Mouse (Mus musculus): Measurements from ENCODE around the gene Erg. TPM values are rescaled to one million over a fixed set of nuclear protein-coding genes. Genes with fewer than 3 reads are reported as not detected.
A peak's percentile ranks its signal among the peaks of the same experiment; 100 is the strongest.

The Erg gene
- polyA plus RNA-seq, 1 experiment from 2014 or later, result 1.7 TPM

- ATAC-seq (ENCODE audit: low FRiP score), result no peak
- Histone ChIP-seq H3K36me3 (replicated peaks; ENCODE audit: control insufficient read depth, insufficient read depth) (no peaks in the 10 kb centered on the region), H3K4me2 (replicated peaks) (no peak overlapping the region), H3K4me3 (replicated peaks; ENCODE audit: low read length) (no peak overlapping the region), H3K4me1 (replicated peaks; ENCODE audit: control insufficient read depth, insufficient read depth, low read length) (no peaks in the 10 kb centered on the region), H3K9me3 (ENCODE audit: control insufficient read depth, low read length) (no peaks in the 10 kb centered on the region), H3K27me3 (ENCODE audit: control insufficient read depth, insufficient read depth, low read length) (no peaks in the 10 kb centered on the region), H3K9ac (no peak overlapping the region), H3K27ac (no peak overlapping the region)
- DNase-seq (ENCODE audit: low spot score), result no peak
- 93% methylated on average over 7 of the region's 7 CpGs for WGBS
These were observed 224.4 kb downstream of the Erg start for GRCm38 (mm10) chr16:95361950-95362349.

GRCm38 (mm10) chr16:95360940-95361489 is 225.4 kb downstream of the Erg start:
- Histone ChIP-seq H3K9ac (no peak overlapping the region), H3K4me3 (replicated peaks; ENCODE audit: low read length) (no peak overlapping the region), H3K27me3 (ENCODE audit: control insufficient read depth, insufficient read depth, low read length) (no peaks in the 10 kb centered on the region), H3K27ac (no peak overlapping the region), H3K4me2 (replicated peaks) (no peak overlapping the region), H3K9me3 (ENCODE audit: control insufficient read depth, low read length) (no peaks in the 10 kb centered on the region), H3K36me3 (replicated peaks; ENCODE audit: control insufficient read depth, insufficient read depth) (no peaks in the 10 kb centered on the region), H3K4me1 (replicated peaks; ENCODE audit: control insufficient read depth, insufficient read depth, low read length) (no peaks in the 10 kb centered on the region)
- WGBS, result 97% methylated on average over 18 of the region's 18 CpGs
- no peak for DNase-seq (ENCODE audit: low spot score)
- no peak for ATAC-seq (ENCODE audit: low FRiP score)

GRCm38 (mm10) chr16:95360214-95360850 is 226.1 kb downstream of the Erg start:
- Histone ChIP-seq H3K9ac (no peak overlapping the region), H3K4me3 (replicated peaks; ENCODE audit: low read length) (no peak overlapping the region), H3K9me3 (ENCODE audit: control insufficient read depth, low read length) (no peaks in the 10 kb centered on the region), H3K27ac (no peak overlapping the region), H3K4me2 (replicated peaks) (no peak overlapping the region), H3K36me3 (replicated peaks; ENCODE audit: control insufficient read depth, insufficient read depth) (no peaks in the 10 kb centered on the region), H3K4me1 (replicated peaks; ENCODE audit: control insufficient read depth, insufficient read depth, low read length) (no peaks in the 10 kb centered on the region), H3K27me3 (ENCODE audit: control insufficient read depth, insufficient read depth, low read length) (no peaks in the 10 kb centered on the region)
- DNase-seq (ENCODE audit: low spot score), result no peak
- 88% methylated on average over 8 of the region's 8 CpGs for WGBS
- ATAC-seq (ENCODE audit: low FRiP score), result no peak

- no peak for DNase-seq (ENCODE audit: low spot score)
- Histone ChIP-seq H3K36me3 (replicated peaks; ENCODE audit: control insufficient read depth, insufficient read depth) (no peaks in the 10 kb centered on the region), H3K4me2 (replicated peaks) (no peak overlapping the region), H3K9ac (no peak overlapping the region), H3K4me3 (replicated peaks; ENCODE audit: low read length) (no peak overlapping the region), H3K4me1 (replicated peaks; ENCODE audit: control insufficient read depth, insufficient read depth, low read length) (no peaks in the 10 kb centered on the region), H3K27ac (no peak overlapping the region), H3K27me3 (ENCODE audit: control insufficient read depth, insufficient read depth, low read length) (no peaks in the 10 kb centered on the region), H3K9me3 (ENCODE audit: control insufficient read depth, low read length) (no peaks in the 10 kb centered on the region)
- ATAC-seq (ENCODE audit: low FRiP score), result no peak
- 84% methylated on average over 12 of the region's 12 CpGs for WGBS
These were observed 229.1 kb downstream of the Erg start for GRCm38 (mm10) chr16:95356962-95357955.

GRCm38 (mm10) chr16:95353838-95354237 is 232.6 kb downstream of the Erg start:
- Histone ChIP-seq H3K4me1 (replicated peaks; ENCODE audit: control insufficient read depth, insufficient read depth, low read length) (no peaks in the 10 kb centered on the region), H3K9ac (no peak overlapping the region), H3K27me3 (ENCODE audit: control insufficient read depth, insufficient read depth, low read length) (no peaks in the 10 kb centered on the region), H3K4me3 (replicated peaks; ENCODE audit: low read length) (no peak overlapping the region), H3K9me3 (ENCODE audit: control insufficient read depth, low read length) (no peaks in the 10 kb centered on the region), H3K36me3 (replicated peaks; ENCODE audit: control insufficient read depth, insufficient read depth) (no peaks in the 10 kb centered on the region), H3K4me2 (replicated peaks) (no peak overlapping the region), H3K27ac (no peak overlapping the region)
- DNase-seq (ENCODE audit: low spot score), result no peak
- 79% methylated on average over 8 of the region's 8 CpGs for WGBS
- ATAC-seq (ENCODE audit: low FRiP score), result no peak

GRCm38 (mm10) chr16:95352266-95352665 is 234.1 kb downstream of the Erg start:
- 76% methylated on average over 8 of the region's 8 CpGs for WGBS

GRCm38 (mm10) chr16:95350499-95350898 is 235.9 kb downstream of the Erg start:
- Histone ChIP-seq H3K9me3 (ENCODE audit: control insufficient read depth, low read length) (no peaks in the 10 kb centered on the region), H3K36me3 (replicated peaks; ENCODE audit: control insufficient read depth, insufficient read depth) (no peaks in the 10 kb centered on the region), H3K27ac (no peak overlapping the region), H3K4me2 (replicated peaks) (no peak overlapping the region), H3K27me3 (ENCODE audit: control insufficient read depth, insufficient read depth, low read length) (no peaks in the 10 kb centered on the region), H3K4me3 (replicated peaks; ENCODE audit: low read length) (no peak overlapping the region), H3K4me1 (replicated peaks; ENCODE audit: control insufficient read depth, insufficient read depth, low read length) (no peaks in the 10 kb centered on the region), H3K9ac (no peak overlapping the region)
- ATAC-seq (ENCODE audit: low FRiP score) (0 out of 2 replicates have a peak, but pooled peaks have one; percentile 36), DNase-seq (ENCODE audit: low spot score) (peak; percentile 75)
- WGBS, result 30% methylated on average over 3 of the region's 3 CpGs

More at GRCm38 (mm10) chr16:95352266-95352665, 234.1 kb downstream of the Erg start:
- H3K4me3 ChIP-seq (replicated peaks; ENCODE audit: low read length), result no peak overlapping the region
- H3K27me3 ChIP-seq (ENCODE audit: control insufficient read depth, insufficient read depth, low read length), result no peaks in the 10 kb centered on the region
- DNase-seq (ENCODE audit: low spot score) (no peak), ATAC-seq (ENCODE audit: low FRiP score) (no peak)
- H3K4me2 ChIP-seq (replicated peaks), result no peak overlapping the region
- H3K36me3 ChIP-seq (replicated peaks; ENCODE audit: control insufficient read depth, insufficient read depth), result no peaks in the 10 kb centered on the region
- no peak overlapping the region for H3K27ac ChIP-seq
- no peaks in the 10 kb centered on the region for H3K9me3 ChIP-seq (ENCODE audit: control insufficient read depth, low read length)
- H3K9ac ChIP-seq, result no peak overlapping the region
- no peaks in the 10 kb centered on the region for H3K4me1 ChIP-seq (replicated peaks; ENCODE audit: control insufficient read depth, insufficient read depth, low read length)

GRCm38 (mm10) chr16:95349745-95350144 is 236.6 kb downstream of the Erg start:
- no peak overlapping the region for H3K4me2 ChIP-seq (replicated peaks)
- H3K9me3 ChIP-seq (ENCODE audit: control insufficient read depth, low read length), result no peaks in the 10 kb centered on the region
- 88% methylated on average over 5 of the region's 5 CpGs for WGBS
- H3K9ac ChIP-seq, result no peak overlapping the region
- H3K27ac ChIP-seq, result no peak overlapping the region
- no peaks in the 10 kb centered on the region for H3K27me3 ChIP-seq (ENCODE audit: control insufficient read depth, insufficient read depth, low read length)
- no peaks in the 10 kb centered on the region for H3K4me1 ChIP-seq (replicated peaks; ENCODE audit: control insufficient read depth, insufficient read depth, low read length)
- no peaks in the 10 kb centered on the region for H3K36me3 ChIP-seq (replicated peaks; ENCODE audit: control insufficient read depth, insufficient read depth)
- no peak for DNase-seq (ENCODE audit: low spot score)
- no peak overlapping the region for H3K4me3 ChIP-seq (replicated peaks; ENCODE audit: low read length)
- ATAC-seq (ENCODE audit: low FRiP score), result no peak

GRCm38 (mm10) chr16:95349344-95349743 is 237.0 kb downstream of the Erg start:
- Histone ChIP-seq H3K27me3 (ENCODE audit: control insufficient read depth, insufficient read depth, low read length) (no peaks in the 10 kb centered on the region), H3K27ac (no peak overlapping the region), H3K4me1 (replicated peaks; ENCODE audit: control insufficient read depth, insufficient read depth, low read length) (no peaks in the 10 kb centered on the region), H3K9ac (no peak overlapping the region), H3K4me3 (replicated peaks; ENCODE audit: low read length) (no peak overlapping the region), H3K4me2 (replicated peaks) (no peak overlapping the region), H3K36me3 (replicated peaks; ENCODE audit: control insufficient read depth, insufficient read depth) (no peaks in the 10 kb centered on the region), H3K9me3 (ENCODE audit: control insufficient read depth, low read length) (no peaks in the 10 kb centered on the region)
- no peak for ATAC-seq (ENCODE audit: low FRiP score)
- WGBS, result 88% methylated on average over 6 of the region's 6 CpGs
- DNase-seq (ENCODE audit: low spot score), result no peak

All from hindbrain, embryonic 14.5 days (tissue).